Mouse (Mus musculus) MEL-GATA-1-ER (cell line): ENCODE measurements at regions not wholly inside any gene's neighbourhood (a gene's known extent, or its start where the extent isn't known, plus 50 kb on each side); places are given as distances from the start of the nearest gene placed in this dataset.

Source experiments
- DNase-seq: peaks from one replicate; pipeline ENCODE4 v3.0.0-alpha.2; 2012; ENCODE audit warnings: low read depth; ENCODE audit errors: extremely low read depth

DNA sequence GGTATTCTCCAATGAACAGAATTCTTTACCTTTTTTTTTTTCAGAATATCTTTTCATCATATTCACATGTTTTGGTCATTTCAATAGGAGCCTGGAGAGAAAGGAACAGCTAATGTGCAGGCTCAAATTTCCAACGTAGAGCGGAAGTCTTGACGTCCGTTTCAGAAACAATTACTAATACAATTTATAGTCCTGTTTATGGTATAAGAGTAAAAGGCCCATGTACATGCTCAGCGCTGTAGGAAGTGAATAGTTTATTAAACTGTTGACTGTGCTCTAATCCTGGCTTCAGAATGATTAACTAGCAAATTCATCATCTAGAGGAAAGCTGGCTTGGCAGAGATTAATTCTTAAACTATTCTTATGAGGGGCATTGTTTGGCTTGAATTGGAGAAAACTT, 142.1 kb downstream of the Pik3r1 start:
- DNase-seq: no peak

DNA sequence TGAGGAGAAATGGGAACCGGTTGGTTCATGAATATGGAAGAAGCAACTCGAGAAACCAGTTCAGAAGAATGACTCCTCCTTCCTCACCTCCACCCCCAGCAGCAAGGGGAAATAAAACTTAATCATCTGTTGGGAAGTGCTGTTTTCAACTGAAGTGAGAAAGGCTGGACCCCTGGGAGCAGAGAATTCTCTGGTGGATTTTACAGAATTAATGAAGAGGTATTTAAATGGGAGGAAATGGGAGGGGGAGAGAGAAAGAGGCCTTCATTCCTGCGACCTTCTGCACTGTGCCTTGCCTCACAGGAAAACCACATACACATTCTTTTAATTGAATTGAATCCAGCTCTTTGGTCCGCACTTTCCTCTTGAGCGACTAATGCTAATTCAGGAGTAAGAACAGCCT, 143.8 kb downstream of the Pik3r1 start:
- no peak for DNase-seq

DNA sequence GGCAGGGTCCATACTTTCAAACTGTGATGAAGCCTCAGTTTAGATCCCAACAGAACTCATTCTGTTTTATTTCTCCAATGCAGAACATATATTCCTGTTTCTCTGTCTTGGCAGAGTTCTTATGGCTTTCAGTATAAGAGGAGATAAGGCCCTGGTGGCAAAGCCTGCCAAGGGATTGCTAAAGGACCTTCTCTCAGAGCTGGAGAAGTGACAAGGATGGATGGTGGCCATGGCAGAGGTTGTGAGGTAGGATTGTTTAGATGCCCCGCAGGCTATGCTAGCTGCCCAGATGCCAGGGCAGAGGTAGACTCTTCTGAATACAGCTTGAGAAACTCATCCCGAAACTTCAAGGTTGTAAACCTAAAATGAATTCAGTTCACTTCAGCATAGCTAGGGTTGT, 145.4 kb downstream of the Pik3r1 start:
- no peak for DNase-seq

DNA sequence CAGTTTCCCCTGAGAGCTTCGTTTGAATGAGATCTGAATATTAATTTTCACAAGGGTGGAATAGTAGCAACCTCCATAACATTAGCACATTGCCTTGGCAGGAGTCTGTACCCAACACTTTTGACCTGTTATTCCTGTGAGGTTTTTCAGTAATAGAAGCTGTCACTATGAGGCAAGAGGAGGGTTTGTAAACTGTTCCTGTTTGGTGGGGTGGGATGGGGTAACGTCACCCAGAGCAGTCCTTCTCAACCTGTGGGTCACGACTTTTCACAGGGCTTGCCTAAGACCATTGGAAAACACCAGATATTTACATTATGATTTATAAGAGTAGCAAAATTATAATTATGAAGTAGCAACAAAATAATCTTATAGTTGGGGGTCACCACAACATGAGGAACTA, 147.4 kb downstream of the Pik3r1 start:
- DNase-seq: no peak

DNA sequence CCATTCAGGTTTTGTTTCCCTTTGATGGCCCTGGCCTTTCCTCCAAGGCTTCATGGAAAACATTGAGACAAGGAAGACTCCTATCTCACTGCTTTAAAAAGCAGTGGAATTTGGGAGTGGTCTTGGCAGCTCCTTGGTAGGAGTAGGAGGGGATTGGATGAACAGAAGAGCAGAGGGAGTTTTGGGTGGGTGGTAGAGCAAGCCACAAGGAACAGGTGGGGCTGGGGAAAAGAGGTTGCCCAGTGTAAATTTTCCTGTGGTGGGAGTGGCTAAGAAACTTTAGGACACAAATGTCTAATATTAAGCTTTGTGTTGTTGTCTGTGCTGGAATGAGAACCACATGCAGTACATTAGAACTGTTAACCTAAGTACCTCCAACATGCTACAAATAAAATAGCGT, 148.9 kb downstream of the Pik3r1 start:
- no peak for DNase-seq

DNA sequence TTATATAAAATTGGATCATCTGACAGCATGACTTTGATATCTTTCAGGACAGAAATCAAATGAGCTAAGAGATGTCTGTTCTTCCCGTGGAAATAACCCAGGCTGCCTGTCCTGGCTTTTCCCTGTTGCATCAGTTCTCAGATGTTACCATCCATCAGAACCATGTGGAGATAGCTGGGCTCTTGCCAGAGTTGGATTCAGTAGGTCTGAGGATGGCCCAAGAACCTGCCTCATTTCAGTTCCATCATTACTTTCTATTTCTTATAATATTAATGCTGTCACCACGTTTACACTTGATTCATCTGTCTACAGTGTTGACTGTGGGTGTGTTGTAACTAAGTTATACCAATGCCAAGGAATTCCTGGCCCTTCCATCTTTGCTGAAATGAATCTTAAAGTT, 155.2 kb downstream of the Pik3r1 start:
- no peak for DNase-seq

DNA sequence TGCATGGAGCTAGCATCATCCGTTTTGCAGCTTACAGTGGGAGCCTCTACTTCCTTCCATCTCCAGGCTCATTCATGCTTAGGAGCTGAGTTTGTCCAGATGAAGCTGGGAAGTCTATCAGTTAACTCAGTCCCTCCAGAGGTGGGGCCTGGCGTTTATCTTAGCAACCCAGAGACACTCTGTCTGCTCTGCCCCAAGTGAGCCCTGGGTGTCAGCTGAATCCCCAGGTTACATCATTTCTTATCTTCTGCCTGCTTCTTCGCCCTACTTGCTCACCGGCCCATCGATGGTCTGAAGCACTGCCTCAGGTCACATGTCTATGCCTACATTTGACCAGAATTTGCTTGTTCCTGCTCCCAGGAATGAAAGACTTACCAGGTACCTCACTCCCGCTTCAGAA, 156.3 kb downstream of the Pik3r1 start:
- DNase-seq: peak; percentile 53

DNA sequence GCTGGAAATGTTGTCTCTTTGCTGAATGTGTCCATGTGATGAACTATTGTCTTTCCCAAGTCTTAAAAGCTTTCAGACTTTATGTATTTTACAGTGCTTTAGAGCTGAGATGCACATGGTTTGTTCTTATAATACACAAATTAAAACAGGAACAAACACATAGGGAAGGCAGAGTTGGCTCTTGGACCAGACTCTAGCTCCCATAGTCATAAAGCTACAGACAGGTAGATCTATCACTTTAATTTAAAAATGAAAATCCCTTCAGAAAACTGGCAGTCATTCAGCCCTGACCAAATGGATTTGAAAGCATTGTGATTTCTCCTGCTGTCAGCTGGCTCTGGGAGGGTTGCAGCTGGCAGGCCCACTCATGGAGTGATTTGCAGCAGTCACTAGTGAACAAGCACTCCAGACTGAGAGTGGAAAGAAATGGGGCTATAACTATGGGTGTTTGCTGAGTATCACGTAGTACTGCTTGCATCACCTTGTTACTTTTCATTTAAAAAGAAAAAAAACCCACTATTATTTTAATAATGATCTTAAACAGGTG, 161.8 kb downstream of the Pik3r1 start:
- no peak for DNase-seq

DNA sequence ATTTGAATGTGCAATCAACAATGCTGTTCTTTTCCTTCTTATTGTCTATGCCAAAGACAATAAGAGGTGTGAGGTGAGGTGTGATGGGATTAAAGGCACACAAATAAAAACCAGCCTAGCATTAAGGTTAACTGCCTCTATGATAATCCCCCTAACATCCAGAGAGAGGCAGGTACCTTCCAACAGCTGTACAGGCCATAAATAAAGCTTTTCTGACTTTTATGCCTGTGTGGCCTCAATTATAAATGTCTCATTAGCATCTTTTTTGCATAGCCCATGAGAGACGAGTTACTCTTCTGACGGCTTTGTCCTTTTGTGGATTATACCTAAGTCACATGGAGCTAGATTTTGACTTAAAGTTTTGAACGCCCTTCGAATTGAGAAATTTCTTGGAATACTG, 162.3 kb downstream of the Pik3r1 start:
- DNase-seq: no peak

DNA sequence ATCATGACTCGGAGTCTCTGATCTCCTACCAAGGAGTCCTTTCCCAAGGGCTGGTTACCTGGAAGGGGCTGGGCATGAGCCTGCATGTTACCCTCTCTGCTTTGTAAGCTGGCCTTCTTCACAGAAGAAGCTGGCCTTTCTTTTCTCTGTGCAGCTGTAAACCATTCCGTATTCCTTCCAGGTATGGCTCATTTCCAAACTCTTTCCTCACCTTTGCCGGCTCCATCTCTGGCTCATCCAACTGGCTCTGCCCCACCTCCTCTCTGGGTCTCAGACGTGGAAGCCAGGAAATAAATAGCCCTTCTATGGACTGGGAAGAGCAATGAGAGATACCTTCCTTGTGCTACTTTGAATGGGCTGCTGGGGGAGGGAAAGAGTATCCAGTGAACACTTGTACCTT, 163.0 kb downstream of the Pik3r1 start:
- DNase-seq: no peak

DNA sequence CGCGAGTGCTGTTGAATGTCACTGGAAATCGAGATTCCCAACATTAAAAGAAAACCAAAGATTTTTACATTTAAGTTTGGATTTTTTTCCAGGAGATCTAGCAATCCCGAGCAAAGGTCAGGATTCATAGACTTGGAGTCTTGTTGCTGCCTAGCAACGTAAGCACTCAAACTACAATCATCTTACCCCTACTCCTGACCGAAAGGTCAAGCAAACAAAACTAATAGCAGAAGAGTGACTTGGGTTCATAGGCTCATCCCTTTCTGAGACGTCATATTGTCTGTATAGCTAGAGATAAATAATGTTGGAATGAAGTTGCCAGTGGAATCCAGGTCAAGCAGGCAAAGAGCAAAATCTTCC, 169.9 kb downstream of the Pik3r1 start:
- no peak for DNase-seq

DNA sequence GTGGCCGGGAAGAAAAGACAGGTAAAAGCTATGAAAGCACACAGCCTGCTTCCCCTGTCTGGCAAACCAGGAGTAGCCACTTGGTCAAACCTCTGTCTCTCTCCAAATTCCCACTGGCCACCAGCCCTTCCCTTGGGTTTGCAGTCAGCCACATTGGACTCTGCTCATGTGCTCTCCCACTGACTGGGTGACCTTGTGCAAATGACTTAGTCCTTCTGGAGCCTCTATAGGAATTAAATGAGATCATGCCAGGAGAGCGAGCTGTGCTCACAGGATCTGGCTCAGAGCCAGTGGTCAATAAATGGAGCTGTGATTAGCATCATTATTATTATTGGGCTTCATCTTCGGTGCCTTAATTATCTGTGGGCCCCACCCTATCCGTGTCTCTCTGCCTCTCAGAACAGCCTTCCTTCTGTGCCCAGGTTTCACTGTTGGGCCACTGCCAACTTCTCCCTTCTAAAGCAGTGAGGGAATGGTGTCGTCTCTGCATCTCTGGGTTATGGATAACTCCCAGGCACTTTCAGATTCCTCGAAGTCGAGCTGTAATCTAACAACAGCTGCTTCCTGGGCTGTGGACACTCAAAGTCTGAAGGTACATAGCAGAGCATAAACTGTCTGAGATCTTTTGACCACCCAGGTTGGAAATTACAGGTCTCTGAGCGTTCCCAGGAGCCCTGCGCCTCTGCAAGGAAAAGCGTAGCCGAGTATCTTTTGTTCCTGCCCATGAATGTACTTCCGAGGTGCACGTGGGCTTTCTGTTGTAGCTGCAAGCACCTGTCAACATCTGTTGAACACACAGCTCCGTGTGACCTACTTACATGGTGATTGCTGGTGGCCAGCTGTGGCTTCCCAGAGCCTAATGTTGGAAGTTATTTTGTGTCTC, 170.5 kb downstream of the Pik3r1 start:
- DNase-seq: no peak

DNA sequence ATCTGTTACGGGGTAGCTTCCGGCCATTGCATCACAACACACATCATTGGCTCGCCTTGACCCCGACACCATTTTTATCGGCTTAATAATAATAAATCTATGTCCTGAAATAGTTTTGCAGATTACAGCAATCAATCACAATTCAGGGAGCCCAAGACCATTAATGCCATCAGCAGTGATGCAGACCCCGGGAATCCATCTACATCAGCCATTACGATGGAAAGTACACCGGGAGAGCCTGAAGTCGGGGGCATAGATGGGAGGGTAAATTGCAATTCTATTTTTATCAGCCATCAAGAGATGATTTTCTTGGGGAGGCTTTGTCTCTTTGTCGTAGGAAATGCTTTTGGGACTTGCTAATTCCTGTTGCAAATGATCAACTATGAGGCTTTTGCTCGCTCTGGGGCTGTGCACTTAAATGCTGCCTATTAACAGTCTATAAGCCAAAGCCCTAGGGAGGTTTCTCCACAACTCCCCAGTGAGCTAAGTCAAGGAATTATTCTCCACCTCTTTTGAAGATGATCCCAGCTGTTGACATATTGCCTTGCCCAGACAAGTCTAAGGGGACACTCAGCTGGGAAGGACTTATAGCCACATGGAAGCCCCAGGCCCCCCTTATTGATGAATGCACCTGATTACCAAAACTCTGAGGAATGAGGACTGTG, 173.4 kb downstream of the Pik3r1 start:
- DNase-seq: no peak

DNA sequence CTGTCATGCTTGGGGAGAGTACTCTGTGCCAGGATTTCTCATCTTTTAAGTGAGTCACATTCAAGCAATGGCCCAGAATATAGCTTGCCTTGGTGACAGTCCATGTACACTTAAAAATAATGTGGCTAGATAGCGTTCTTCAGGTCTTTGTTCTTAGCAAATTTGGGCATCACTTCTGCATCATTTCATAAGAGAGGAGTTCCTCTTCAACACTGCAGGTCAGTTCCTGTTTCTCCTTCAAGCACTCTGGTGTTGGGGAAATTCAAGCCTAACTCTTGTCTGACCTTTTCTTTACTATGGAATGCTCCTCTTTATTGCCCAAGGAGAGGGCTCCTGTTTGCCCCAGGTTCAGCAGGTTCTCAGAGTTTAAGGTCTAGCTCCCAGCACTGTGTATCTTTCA, 175.7 kb downstream of the Pik3r1 start:
- no peak for DNase-seq

DNA sequence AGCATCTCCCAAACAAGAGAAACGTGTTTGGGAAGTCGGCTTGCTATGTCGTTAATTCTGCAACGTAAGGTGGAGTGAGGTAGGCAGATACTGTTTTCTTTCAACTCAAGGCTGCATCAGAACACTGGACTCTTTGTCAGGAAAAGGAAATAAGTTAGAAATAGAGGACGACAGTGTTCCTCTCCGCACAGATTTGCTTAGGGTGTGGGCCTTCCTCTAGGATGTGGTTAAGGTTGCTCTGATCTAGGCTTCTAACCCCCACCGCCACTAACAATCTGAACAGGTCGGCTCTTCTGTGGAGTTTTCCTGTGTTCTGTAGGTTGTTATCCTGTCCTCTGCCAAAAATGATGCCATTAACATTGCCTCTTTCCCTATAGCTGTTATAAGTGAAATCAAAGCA, 179.1 kb downstream of the Pik3r1 start:
- DNase-seq: no peak

DNA sequence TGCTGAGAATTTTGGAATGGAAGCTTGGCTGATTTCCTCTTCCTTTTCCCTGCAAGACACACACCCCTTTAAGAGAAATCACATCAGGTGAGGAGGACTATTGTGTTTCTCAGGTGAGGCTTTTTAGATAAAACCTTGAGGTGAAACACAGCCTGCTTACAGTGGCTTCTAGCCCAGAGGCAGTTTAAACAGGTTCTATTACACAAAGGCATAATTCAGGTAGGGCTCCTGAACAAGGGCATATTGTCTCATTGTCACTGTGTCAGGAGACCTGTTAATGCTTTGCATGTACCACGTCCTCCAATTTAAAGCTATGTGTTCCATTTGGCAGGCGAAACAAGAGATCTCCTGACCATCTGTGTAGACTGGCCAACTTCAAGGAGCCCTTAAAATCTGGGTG, 181.2 kb downstream of the Pik3r1 start:
- no peak for DNase-seq

DNA sequence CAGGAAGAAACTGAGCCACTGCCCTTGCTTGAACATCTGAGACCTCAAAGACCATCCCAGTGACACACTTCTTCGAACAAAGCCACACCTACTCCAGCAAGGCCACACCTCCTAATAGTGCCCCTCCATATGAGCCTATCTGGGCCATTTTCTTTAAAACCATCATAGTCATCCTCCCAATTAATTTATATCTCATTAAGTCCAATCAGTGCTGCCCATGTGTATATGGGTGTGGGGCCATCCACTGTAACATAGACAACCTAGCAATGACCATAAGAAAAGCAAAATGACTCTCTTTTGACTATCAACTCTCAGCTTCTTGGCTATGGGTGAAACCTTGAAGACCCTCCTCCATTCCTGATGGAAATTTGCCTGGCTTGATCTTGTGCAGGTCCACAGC, 191.5 kb downstream of the Pik3r1 start:
- no peak for DNase-seq

DNA sequence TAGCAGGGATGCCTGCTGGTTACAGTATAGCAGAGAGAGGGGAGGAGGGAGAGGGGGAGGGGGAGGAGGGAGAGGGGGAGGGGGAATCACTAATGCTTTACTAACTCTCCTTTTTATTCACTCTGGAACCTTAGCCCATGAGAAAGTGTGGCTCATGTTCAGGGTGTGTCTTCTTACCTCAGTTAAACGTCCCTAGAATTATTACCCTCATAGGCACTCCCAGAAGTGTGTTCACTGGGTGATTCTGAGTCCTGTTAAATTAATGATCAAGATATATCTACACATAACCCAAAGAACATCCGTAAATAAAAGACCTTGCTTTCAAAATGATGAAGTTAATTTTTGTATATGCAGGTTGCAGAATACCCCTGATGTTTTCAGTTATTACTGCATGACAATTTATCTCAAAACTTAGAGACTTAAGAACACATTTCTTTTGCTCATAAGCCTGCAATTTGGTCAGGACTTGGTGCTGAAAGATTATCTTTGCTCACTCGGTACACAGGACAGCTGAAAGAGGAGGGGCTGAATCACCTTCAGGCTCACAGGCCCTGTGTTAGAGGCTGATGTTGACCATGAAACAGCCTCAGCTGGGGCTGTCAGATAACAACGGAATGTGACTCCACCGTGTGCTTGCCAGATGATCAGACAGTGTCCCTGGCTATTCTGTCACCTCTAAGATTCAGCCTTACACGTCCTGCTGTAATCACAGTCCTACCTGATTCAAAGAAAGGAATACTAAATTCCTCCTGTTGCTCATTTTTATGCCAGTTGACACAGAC, 195.0 kb downstream of the Pik3r1 start:
- DNase-seq: peak; percentile 17

DNA sequence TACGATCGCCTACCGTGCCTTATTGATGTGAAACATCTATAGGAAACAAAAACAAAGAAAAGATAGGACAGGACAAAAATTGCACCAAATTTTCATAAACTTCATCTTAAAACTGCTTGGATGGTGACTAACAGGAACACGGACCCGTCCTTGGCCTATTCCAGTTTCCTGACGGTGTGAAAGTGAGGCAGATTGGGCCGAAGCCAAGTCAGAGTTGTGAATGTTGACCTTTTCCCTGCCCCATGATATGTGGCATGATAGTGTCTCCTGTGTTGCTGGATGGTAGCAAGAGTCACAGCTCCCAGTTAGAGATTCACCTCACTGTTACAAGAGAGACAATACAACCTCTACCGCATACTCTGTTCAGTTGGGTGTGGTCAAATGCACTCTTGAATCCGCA, 195.8 kb downstream of the Pik3r1 start:
- no peak for DNase-seq

DNA sequence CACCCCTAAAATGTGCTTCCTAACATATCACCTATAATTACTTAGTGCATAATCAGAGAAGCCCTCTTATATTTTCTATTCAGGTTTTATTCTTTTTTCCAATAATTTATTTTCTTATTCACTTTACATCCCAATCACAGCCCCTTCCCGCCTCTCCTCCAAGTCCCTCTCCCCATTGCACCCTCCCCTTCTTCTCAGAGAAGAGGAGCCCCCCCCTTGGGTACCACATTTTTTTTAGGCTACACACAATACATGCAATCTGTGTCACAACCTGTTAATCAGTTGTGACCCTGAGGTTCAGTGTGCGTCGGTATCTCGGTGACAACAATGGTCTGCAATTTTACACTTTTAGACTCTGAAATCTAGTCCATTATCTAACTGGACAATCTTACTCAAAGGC, 198.0 kb downstream of the Pik3r1 start:
- no peak for DNase-seq

DNA sequence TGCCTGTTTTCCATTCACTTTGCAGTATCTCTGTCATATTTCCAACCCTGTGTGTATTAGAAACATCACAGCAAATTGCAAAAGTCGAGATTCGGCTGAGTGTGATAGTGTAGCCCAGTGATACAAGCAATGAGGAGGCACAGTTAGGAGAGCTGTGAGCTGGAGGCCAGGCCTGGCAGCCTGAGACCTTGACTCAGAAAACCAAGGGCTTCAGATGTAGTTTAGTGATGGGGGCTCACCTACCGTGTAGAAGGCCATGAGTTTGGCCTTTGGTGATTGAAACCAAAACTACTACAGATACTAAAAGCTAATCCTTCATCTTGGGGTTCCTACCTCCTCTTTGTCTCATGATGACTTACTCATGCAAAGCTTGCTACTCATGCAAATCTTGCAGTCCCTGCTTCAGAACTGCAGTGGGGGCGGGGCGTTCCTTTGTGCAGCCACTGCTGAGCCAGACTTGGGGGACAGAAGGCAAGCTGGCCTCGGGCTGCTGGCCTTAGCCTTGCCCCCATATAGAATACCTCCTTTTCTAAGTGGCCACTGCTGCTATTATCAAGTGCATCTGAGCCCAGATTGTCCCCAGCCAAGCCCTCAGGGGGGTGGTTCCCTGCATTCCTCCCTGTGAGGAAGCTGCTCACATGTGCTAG, 198.9 kb downstream of the Pik3r1 start:
- no peak for DNase-seq

DNA sequence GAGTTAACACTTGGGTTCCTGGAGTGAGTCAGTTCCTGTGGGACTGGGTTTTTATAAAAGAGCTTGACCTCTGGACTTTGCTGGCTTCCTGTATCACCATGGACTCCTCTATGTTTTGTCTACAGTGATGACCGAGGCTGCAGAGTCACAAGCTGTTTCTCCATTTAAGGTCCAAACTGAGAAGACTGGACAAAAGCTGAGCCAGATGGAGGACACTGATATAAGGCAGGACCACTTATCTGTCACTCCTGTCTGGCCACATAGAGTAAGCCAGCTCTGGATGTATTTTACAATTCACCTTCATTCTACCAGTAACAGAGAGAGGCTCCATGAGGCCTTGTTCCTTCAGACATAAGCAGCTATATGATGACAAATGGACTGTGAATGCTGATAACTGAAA, 202.7 kb downstream of the Pik3r1 start:
- no peak for DNase-seq
